Mouse (Mus musculus): Measurements from ENCODE around the gene Poldip3. TPM values are rescaled to one million over a fixed set of nuclear protein-coding genes. Genes with fewer than 3 reads are reported as not detected.
"Not testable (repeated sequence)": the region's sequence is repeated elsewhere in the genome, so short reads cannot be mapped to it uniquely, and the experiment has no call there.

Poldip3 gene
- polyA plus RNA-seq, 1 experiment from 2014 or later = 145 TPM

- H3K4me1 ChIP-seq (replicated peaks; ENCODE audit: control insufficient read depth, insufficient read depth, low read length) = no peaks in the 10 kb centered on the region
- peaks cover 76% of the 10 kb centered on the region for H3K36me3 ChIP-seq (replicated peaks; ENCODE audit: control insufficient read depth, insufficient read depth)
- no peak overlapping the region for H3K9ac ChIP-seq
- no peak overlapping the region for H3K27ac ChIP-seq
- no peak overlapping the region for H3K4me3 ChIP-seq (replicated peaks; ENCODE audit: low read length)
- no peaks in the 10 kb centered on the region for H3K9me3 ChIP-seq (ENCODE audit: control insufficient read depth, low read length)
- H3K27me3 ChIP-seq (ENCODE audit: control insufficient read depth, insufficient read depth, low read length) = no peaks in the 10 kb centered on the region
- H3K4me2 ChIP-seq (replicated peaks) = no peak overlapping the region
- ATAC-seq (ENCODE audit: low FRiP score) (no peak), DNase-seq (ENCODE audit: low spot score) (no peak)
- WGBS = 95% methylated on average over 2 of the region's 2 CpGs
Measured at GRCm38 (mm10) chr15:83135654-83136053, 13.5 kb downstream of the Poldip3 start.

GRCm38 (mm10) chr15:83134671-83135070 lies 14.5 kb downstream of the Poldip3 start:
- DNase-seq (ENCODE audit: low spot score) (no peak), ATAC-seq (ENCODE audit: low FRiP score) (no peak)
- H3K9me3 ChIP-seq (ENCODE audit: control insufficient read depth, low read length) = no peaks in the 10 kb centered on the region
- WGBS = 79% methylated on average over 6 of the region's 6 CpGs
- H3K4me2 ChIP-seq (replicated peaks) = no peak overlapping the region
- no peak overlapping the region for H3K9ac ChIP-seq
- H3K27ac ChIP-seq = no peak overlapping the region
- no peaks in the 10 kb centered on the region for H3K4me1 ChIP-seq (replicated peaks; ENCODE audit: control insufficient read depth, insufficient read depth, low read length)
- H3K4me3 ChIP-seq (replicated peaks; ENCODE audit: low read length) = no peak overlapping the region
- H3K27me3 ChIP-seq (ENCODE audit: control insufficient read depth, insufficient read depth, low read length) = no peaks in the 10 kb centered on the region
- peaks cover 86% of the 10 kb centered on the region for H3K36me3 ChIP-seq (replicated peaks; ENCODE audit: control insufficient read depth, insufficient read depth)

- Histone ChIP-seq H3K27me3 (ENCODE audit: control insufficient read depth, insufficient read depth, low read length) (no peaks in the 10 kb centered on the region), H3K4me1 (replicated peaks; ENCODE audit: control insufficient read depth, insufficient read depth, low read length) (no peaks in the 10 kb centered on the region), H3K4me3 (replicated peaks; ENCODE audit: low read length) (no peak overlapping the region), H3K4me2 (replicated peaks) (no peak overlapping the region), H3K9ac (no peak overlapping the region), H3K36me3 (replicated peaks; ENCODE audit: control insufficient read depth, insufficient read depth) (peaks cover 94% of the 10 kb centered on the region), H3K9me3 (ENCODE audit: control insufficient read depth, low read length) (no peaks in the 10 kb centered on the region), H3K27ac (no peak overlapping the region)
- ATAC-seq (ENCODE audit: low FRiP score) (no peak), DNase-seq (ENCODE audit: low spot score) (no peak)
- WGBS = 89% methylated on average over 7 of the region's 7 CpGs
Measured at GRCm38 (mm10) chr15:83129530-83130231, 19.5 kb downstream of the Poldip3 start.

GRCm38 (mm10) chr15:83127037-83127436 lies 22.1 kb downstream of the Poldip3 start:
- not testable (repeated sequence) for DNase-seq (ENCODE audit: low spot score); H3K4me1 ChIP-seq (replicated peaks; ENCODE audit: control insufficient read depth, insufficient read depth, low read length); H3K27ac ChIP-seq; H3K4me2 ChIP-seq (replicated peaks); H3K27me3 ChIP-seq (ENCODE audit: control insufficient read depth, insufficient read depth, low read length); ATAC-seq (ENCODE audit: low FRiP score); H3K9ac ChIP-seq; H3K4me3 ChIP-seq (replicated peaks; ENCODE audit: low read length); H3K9me3 ChIP-seq (ENCODE audit: control insufficient read depth, low read length)
- peaks cover 68% of the 10 kb centered on the region for H3K36me3 ChIP-seq (replicated peaks; ENCODE audit: control insufficient read depth, insufficient read depth)
- 28% methylated on average over 3 of the region's 3 CpGs for WGBS

GRCm38 (mm10) chr15:83126582-83126981 lies 22.6 kb downstream of the Poldip3 start:
- Histone ChIP-seq H3K9ac (no peak overlapping the region), H3K27me3 (ENCODE audit: control insufficient read depth, insufficient read depth, low read length) (no peaks in the 10 kb centered on the region), H3K4me1 (replicated peaks; ENCODE audit: control insufficient read depth, insufficient read depth, low read length) (peaks cover 1% of the 10 kb centered on the region; the same call in 1 of the 2 replicates), H3K4me2 (replicated peaks) (no peak overlapping the region), H3K27ac (no peak overlapping the region), H3K36me3 (replicated peaks; ENCODE audit: control insufficient read depth, insufficient read depth) (peaks cover 64% of the 10 kb centered on the region), H3K9me3 (ENCODE audit: control insufficient read depth, low read length) (no peaks in the 10 kb centered on the region), H3K4me3 (replicated peaks; ENCODE audit: low read length) (no peak overlapping the region)
- DNase-seq (ENCODE audit: low spot score) (no peak), ATAC-seq (ENCODE audit: low FRiP score) (no peak)
- WGBS = 74% methylated on average over 9 of the region's 9 CpGs

- ATAC-seq (ENCODE audit: low FRiP score) = no peak
- peaks cover 44% of the 10 kb centered on the region for H3K36me3 ChIP-seq (replicated peaks; ENCODE audit: control insufficient read depth, insufficient read depth)
- 68% methylated on average over 5 of the region's 5 CpGs for WGBS
Measured at GRCm38 (mm10) chr15:83124625-83125024, 24.6 kb downstream of the Poldip3 start.

GRCm38 (mm10) chr15:83122566-83123145 lies 26.5 kb downstream of the Poldip3 start, which contains the start of gene Rrp7a:
TSS of gene Rrp7a (minus strand) at chr15:83122801.
- Histone ChIP-seq H3K4me3 (replicated peaks; ENCODE audit: low read length) (peak within 1 kb of the TSS; percentile 89), H3K36me3 (replicated peaks; ENCODE audit: control insufficient read depth, insufficient read depth) (peaks cover 43% of the 10 kb centered on the region), H3K9me3 (ENCODE audit: control insufficient read depth, low read length) (no peaks in the 10 kb centered on the region), H3K9ac (peak within 1 kb of the TSS; percentile 77), H3K4me1 (replicated peaks; ENCODE audit: control insufficient read depth, insufficient read depth, low read length) (peaks cover 11% of the 10 kb centered on the region), H3K27ac (peak within 1 kb of the TSS; percentile 88), H3K4me2 (replicated peaks) (peak within 1 kb of the TSS; percentile 75), H3K27me3 (ENCODE audit: control insufficient read depth, insufficient read depth, low read length) (no peaks in the 10 kb centered on the region)
- 10% methylated on average over 32 of the region's 32 CpGs for WGBS
- peak; percentile 89 for ATAC-seq (ENCODE audit: low FRiP score)
- DNase-seq (ENCODE audit: low spot score) = peak; percentile 86

More at GRCm38 (mm10) chr15:83124625-83125024, 24.6 kb downstream of the Poldip3 start:
- no peak overlapping the region for H3K9ac ChIP-seq
- no peak overlapping the region for H3K27ac ChIP-seq
- H3K4me2 ChIP-seq (replicated peaks) = no peak overlapping the region
- H3K27me3 ChIP-seq (ENCODE audit: control insufficient read depth, insufficient read depth, low read length) = no peaks in the 10 kb centered on the region
- peaks cover 8% of the 10 kb centered on the region for H3K4me1 ChIP-seq (replicated peaks; ENCODE audit: control insufficient read depth, insufficient read depth, low read length)
- no peaks in the 10 kb centered on the region for H3K9me3 ChIP-seq (ENCODE audit: control insufficient read depth, low read length)
- no peak overlapping the region for H3K4me3 ChIP-seq (replicated peaks; ENCODE audit: low read length)
- DNase-seq (ENCODE audit: low spot score) = no peak

GRCm38 (mm10) chr15:83121709-83122565 lies 27.2 kb downstream of the Poldip3 start:
- WGBS = 3% methylated on average over 42 of the region's 43 CpGs
- Histone ChIP-seq H3K27ac (peak overlapping the region; percentile 88), H3K36me3 (replicated peaks; ENCODE audit: control insufficient read depth, insufficient read depth) (peaks cover 43% of the 10 kb centered on the region), H3K4me3 (replicated peaks; ENCODE audit: low read length) (peak overlapping the region; percentile 89), H3K4me2 (replicated peaks) (peak overlapping the region; percentile 75), H3K9ac (peak overlapping the region; percentile 77), H3K9me3 (ENCODE audit: control insufficient read depth, low read length) (no peaks in the 10 kb centered on the region), H3K27me3 (ENCODE audit: control insufficient read depth, insufficient read depth, low read length) (no peaks in the 10 kb centered on the region), H3K4me1 (replicated peaks; ENCODE audit: control insufficient read depth, insufficient read depth, low read length) (peaks cover 11% of the 10 kb centered on the region)
- DNase-seq (ENCODE audit: low spot score) (peak; percentile 60), ATAC-seq (ENCODE audit: low FRiP score) (peak; percentile 43)

- 61% methylated on average over 7 of the region's 7 CpGs for WGBS
- ATAC-seq (ENCODE audit: low FRiP score) = no peak
Measured at GRCm38 (mm10) chr15:83118360-83118759, 30.8 kb downstream of the Poldip3 start.

More at GRCm38 (mm10) chr15:83118360-83118759, 30.8 kb downstream of the Poldip3 start:
- no peak overlapping the region for H3K4me3 ChIP-seq (replicated peaks; ENCODE audit: low read length)
- no peaks in the 10 kb centered on the region for H3K9me3 ChIP-seq (ENCODE audit: control insufficient read depth, low read length)
- H3K4me2 ChIP-seq (replicated peaks) = no peak overlapping the region
- H3K4me1 ChIP-seq (replicated peaks; ENCODE audit: control insufficient read depth, insufficient read depth, low read length) = peaks cover 11% of the 10 kb centered on the region
- no peak overlapping the region for H3K27ac ChIP-seq
- no peak overlapping the region for H3K9ac ChIP-seq
- H3K27me3 ChIP-seq (ENCODE audit: control insufficient read depth, insufficient read depth, low read length) = no peaks in the 10 kb centered on the region
- peak; percentile 76 for DNase-seq (ENCODE audit: low spot score)
- peaks cover 42% of the 10 kb centered on the region for H3K36me3 ChIP-seq (replicated peaks; ENCODE audit: control insufficient read depth, insufficient read depth)
